Mouse (Mus musculus) hindbrain, embryonic 10.5 days (tissue): ENCODE results near the gene Ttc23. TPM values are rescaled to one million over a fixed set of nuclear protein-coding genes. Genes with fewer than 3 reads are reported as not detected.

Source experiments
- DNase-seq: peaks from one replicate; pipeline ENCODE4 v3.0.0-alpha.2; 2017; ENCODE audit warnings: low spot score
- H3K27ac ChIP-seq: fragments of 300-500 bp; sonication (generic); 2 replicates; pipeline ENCODE4 v1.5.1; 2016; ENCODE audit warnings: mild to moderate bottlenecking, moderate library complexity
- H3K27me3 ChIP-seq: fragments of 300-500 bp; sonication (generic); 2 replicates; pipeline ENCODE4 v1.6.1; 2016; ENCODE audit warnings: mild to moderate bottlenecking; ENCODE audit not compliant: poor library complexity, insufficient read depth, severe bottlenecking
- H3K36me3 ChIP-seq: fragments of 300-500 bp; sonication (generic); 2 replicates; pipeline ENCODE4 v1.6.1; 2016; ENCODE audit warnings: mild to moderate bottlenecking, moderate library complexity
- H3K4me1 ChIP-seq: fragments of 300-500 bp; sonication (generic); replicated peaks from 2 replicates; pipeline ENCODE4 v1.6.1; 2016; ENCODE audit warnings: mild to moderate bottlenecking
- H3K4me3 ChIP-seq: fragments of 300-500 bp; sonication (generic); 2 replicates; pipeline ENCODE4 v1.5.1; 2016; ENCODE audit warnings: mild to moderate bottlenecking, moderate library complexity
- H3K9me3 ChIP-seq: fragments of 300-500 bp; sonication (generic); 2 replicates; pipeline ENCODE4 v1.6.1; 2016; ENCODE audit warnings: mild to moderate bottlenecking, moderate library complexity
- WGBS: fragments of 180-500 bp; shearing (Covaris S2); methylation state at CpG from one replicate; pipeline ENCODE4 v1.1.7; 2016; 5-methylcytosine and 5-hydroxymethylcytosine counted together
- polyA plus RNA-seq: library from polyadenylated mRNA; unstranded; fragments of >200 nt; fragmentation: Nextera tagmentation; extraction: Ambion mirVana; gene quantifications from 2 replicates; pipeline ENCODE4 v1.2.1, GENCODE M21; 2016

Ttc23 gene
- polyA plus RNA-seq, 1 experiment from 2014 or later, result 34.3 TPM

- Histone ChIP-seq H3K4me1 (peaks cover 8% of the 10 kb centered on the region), H3K27ac (no peak overlapping the region), H3K27me3 (peaks cover 4% of the 10 kb centered on the region; the same call in 1 of the 2 replicates), H3K36me3 (no peaks in the 10 kb centered on the region), H3K9me3 (no peaks in the 10 kb centered on the region), H3K4me3 (no peak overlapping the region)
- 90% methylated on average over 3 of the region's 3 CpGs for WGBS
- no peak for DNase-seq
Measured at GRCm38 (mm10) chr7:67768125-67768524, 120.9 kb downstream of the Ttc23 start.

GRCm38 (mm10) chr7:67769487-67769886, 122.3 kb downstream of the Ttc23 start:
- no peaks in the 10 kb centered on the region for H3K36me3 ChIP-seq
- peaks cover 4% of the 10 kb centered on the region; the same call in 1 of the 2 replicates for H3K27me3 ChIP-seq
- DNase-seq, result no peak
- H3K4me3 ChIP-seq, result no peak overlapping the region
- WGBS, result 93% methylated on average over 5 of the region's 5 CpGs
- no peaks in the 10 kb centered on the region for H3K9me3 ChIP-seq
- H3K4me1 ChIP-seq, result peaks cover 8% of the 10 kb centered on the region
- no peak overlapping the region for H3K27ac ChIP-seq

- Histone ChIP-seq H3K4me1 (peaks cover 15% of the 10 kb centered on the region), H3K27me3 (0 out of 2 replicates have a peak, but pooled peaks cover 4% of the 10 kb centered on the region), H3K36me3 (no peaks in the 10 kb centered on the region), H3K9me3 (no peaks in the 10 kb centered on the region), H3K4me3 (no peak overlapping the region), H3K27ac (no peak overlapping the region)
- 91% methylated on average over 9 of the region's 9 CpGs for WGBS
- no peak for DNase-seq
Measured at GRCm38 (mm10) chr7:67772231-67772630, 125.0 kb downstream of the Ttc23 start.

- no peak for DNase-seq
- no peaks in the 10 kb centered on the region for H3K36me3 ChIP-seq
- H3K4me3 ChIP-seq, result no peak overlapping the region
- 77% methylated on average over 3 of the region's 3 CpGs for WGBS
- H3K27me3 ChIP-seq, result 0 out of 2 replicates have a peak, but pooled peaks cover 4% of the 10 kb centered on the region
- no peaks in the 10 kb centered on the region for H3K9me3 ChIP-seq
- H3K27ac ChIP-seq, result no peak overlapping the region
- H3K4me1 ChIP-seq, result peaks cover 13% of the 10 kb centered on the region
Measured at GRCm38 (mm10) chr7:67775623-67776022, 128.4 kb downstream of the Ttc23 start.

- 0 out of 2 replicates have a peak, but pooled peaks cover under 1% of the 10 kb centered on the region for H3K27me3 ChIP-seq
- H3K36me3 ChIP-seq, result no peaks in the 10 kb centered on the region
- no peak overlapping the region for H3K4me3 ChIP-seq
- peaks cover 6% of the 10 kb centered on the region; the same call in 1 of the 2 replicates for H3K4me1 ChIP-seq
- no peaks in the 10 kb centered on the region for H3K9me3 ChIP-seq
- no peak for DNase-seq
- WGBS, result 60% methylated on average over 12 of the region's 12 CpGs
- peak overlapping the region; percentile 12; the same call in 1 of the 2 replicates for H3K27ac ChIP-seq
Measured at GRCm38 (mm10) chr7:67776636-67777305, 129.6 kb downstream of the Ttc23 start.

GRCm38 (mm10) chr7:67787861-67788260, 140.7 kb downstream of the Ttc23 start:
- H3K27ac ChIP-seq, result no peak overlapping the region
- H3K36me3 ChIP-seq, result no peaks in the 10 kb centered on the region
- 0 out of 2 replicates have a peak, but pooled peaks cover 3% of the 10 kb centered on the region for H3K4me1 ChIP-seq
- no peak for DNase-seq
- WGBS, result 78% methylated on average over 2 of the region's 2 CpGs
- no peaks in the 10 kb centered on the region; the same call in 1 of the 2 replicates for H3K27me3 ChIP-seq
- no peak overlapping the region for H3K4me3 ChIP-seq
- no peaks in the 10 kb centered on the region for H3K9me3 ChIP-seq

GRCm38 (mm10) chr7:67788713-67789112, 141.5 kb downstream of the Ttc23 start:
- Histone ChIP-seq H3K36me3 (no peaks in the 10 kb centered on the region), H3K27me3 (peaks cover 4% of the 10 kb centered on the region; the same call in 1 of the 2 replicates), H3K9me3 (no peaks in the 10 kb centered on the region), H3K27ac (no peak overlapping the region), H3K4me1 (0 out of 2 replicates have a peak, but pooled peaks cover 3% of the 10 kb centered on the region), H3K4me3 (no peak overlapping the region)
- peak; percentile 73 for DNase-seq
- 16% methylated on average over 10 of the region's 10 CpGs for WGBS

GRCm38 (mm10) chr7:67791256-67791655, 144.0 kb downstream of the Ttc23 start:
- DNase-seq, result no peak
- Histone ChIP-seq H3K4me3 (no peak overlapping the region), H3K36me3 (no peaks in the 10 kb centered on the region), H3K27ac (no peak overlapping the region), H3K27me3 (peaks cover 4% of the 10 kb centered on the region; the same call in 1 of the 2 replicates), H3K4me1 (0 out of 2 replicates have a peak, but pooled peaks cover 3% of the 10 kb centered on the region), H3K9me3 (no peaks in the 10 kb centered on the region)
- WGBS, result 66% methylated on average over 7 of the region's 7 CpGs

- 74% methylated on average over 7 of the region's 7 CpGs for WGBS
- H3K36me3 ChIP-seq, result no peaks in the 10 kb centered on the region
- H3K27ac ChIP-seq, result no peak overlapping the region
- H3K27me3 ChIP-seq, result peaks cover 4% of the 10 kb centered on the region; the same call in 1 of the 2 replicates
- 0 out of 2 replicates have a peak, but pooled peaks cover 6% of the 10 kb centered on the region for H3K4me1 ChIP-seq
- H3K4me3 ChIP-seq, result no peak overlapping the region
- no peak for DNase-seq
- H3K9me3 ChIP-seq, result no peaks in the 10 kb centered on the region
Measured at GRCm38 (mm10) chr7:67793449-67793848, 146.2 kb downstream of the Ttc23 start.

- 46% methylated on average over 8 of the region's 8 CpGs for WGBS
Measured at GRCm38 (mm10) chr7:67797065-67797464, 149.9 kb downstream of the Ttc23 start.

GRCm38 (mm10) chr7:67798476-67798875, 151.3 kb downstream of the Ttc23 start:
- Histone ChIP-seq H3K4me1 (peaks cover 17% of the 10 kb centered on the region), H3K9me3 (no peaks in the 10 kb centered on the region), H3K27me3 (peaks cover 10% of the 10 kb centered on the region), H3K27ac (no peak overlapping the region), H3K4me3 (no peak overlapping the region), H3K36me3 (no peaks in the 10 kb centered on the region)
- no peak for DNase-seq
- WGBS, result 83% methylated on average over 4 of the region's 4 CpGs

More at GRCm38 (mm10) chr7:67797065-67797464, 149.9 kb downstream of the Ttc23 start:
- Histone ChIP-seq H3K27me3 (peaks cover 6% of the 10 kb centered on the region; the same call in 1 of the 2 replicates), H3K9me3 (no peaks in the 10 kb centered on the region), H3K36me3 (no peaks in the 10 kb centered on the region), H3K4me1 (peaks cover 12% of the 10 kb centered on the region), H3K4me3 (no peak overlapping the region), H3K27ac (no peak overlapping the region)
- no peak for DNase-seq

GRCm38 (mm10) chr7:67800547-67800946, 153.3 kb downstream of the Ttc23 start:
- Histone ChIP-seq H3K4me1 (peaks cover 26% of the 10 kb centered on the region), H3K27ac (no peak overlapping the region), H3K4me3 (no peak overlapping the region), H3K36me3 (no peaks in the 10 kb centered on the region), H3K9me3 (no peaks in the 10 kb centered on the region), H3K27me3 (peaks cover 15% of the 10 kb centered on the region)
- DNase-seq, result no peak
- 86% methylated on average over 6 of the region's 6 CpGs for WGBS

GRCm38 (mm10) chr7:67801022-67801421, 153.8 kb downstream of the Ttc23 start:
- Histone ChIP-seq H3K27ac (no peak overlapping the region), H3K9me3 (no peaks in the 10 kb centered on the region), H3K4me3 (no peak overlapping the region), H3K27me3 (peaks cover 15% of the 10 kb centered on the region), H3K4me1 (peaks cover 26% of the 10 kb centered on the region), H3K36me3 (no peaks in the 10 kb centered on the region)
- WGBS, result 43% methylated on average over 4 of the region's 4 CpGs
- DNase-seq, result no peak
